Mouse (Mus musculus): ENCODE measurements at regions not wholly inside any gene's neighbourhood (a gene's known extent, or its start where the extent isn't known, plus 50 kb on each side); places are given as distances from the start of the nearest gene placed in this dataset.

DNA sequence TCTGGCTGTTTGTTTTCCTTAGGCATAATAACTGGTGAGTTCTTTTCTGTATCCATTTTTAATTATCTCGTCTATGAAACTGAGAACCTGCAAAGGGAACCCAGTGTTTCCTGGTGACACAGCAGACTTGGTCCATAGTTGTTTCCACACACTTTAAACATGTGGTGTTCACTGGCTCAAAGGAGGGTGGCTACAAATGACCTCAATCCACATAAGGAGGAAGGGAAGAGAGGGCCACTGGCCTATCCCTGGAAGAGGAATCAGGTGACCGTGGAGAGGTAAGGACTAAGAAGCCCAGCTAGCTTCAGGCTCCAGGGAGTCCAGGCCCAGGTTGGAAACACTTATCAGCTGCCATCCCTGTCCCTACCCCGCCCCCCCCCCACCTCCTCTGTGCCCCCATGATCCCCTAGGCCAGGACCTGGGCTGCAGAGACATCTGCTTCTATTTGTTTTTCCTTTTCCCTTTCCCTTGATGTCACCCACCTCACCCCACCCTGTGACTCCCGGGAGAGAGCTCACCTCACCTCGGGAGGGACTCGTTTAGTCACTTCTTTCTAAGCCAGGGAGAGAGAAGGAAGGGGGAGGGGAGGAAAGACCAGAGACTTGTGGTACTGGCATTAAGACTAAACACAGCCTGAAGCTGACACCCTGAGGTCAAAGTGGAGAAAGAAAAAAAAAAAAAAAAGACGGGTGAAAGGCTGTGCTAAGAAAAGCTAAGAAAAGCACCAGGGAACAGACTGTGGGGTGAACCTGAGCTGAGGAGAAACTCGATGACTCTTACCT lies 62.2 kb upstream of the Kdm7a start:
- Histone ChIP-seq H3K36me3 (ENCODE audit: control insufficient read depth, insufficient read depth, low read length) (no peaks in the 10 kb centered on the region), H3K27ac (ENCODE audit: insufficient read depth, low read length) (no peak overlapping the region), H3K4me1 (ENCODE audit: control insufficient read depth, insufficient read depth, insufficient read length) (peaks cover 4% of the 10 kb centered on the region; the same call in 1 of the 2 replicates), H3K27me3 (ENCODE audit: control insufficient read depth, insufficient read depth, low read length) (no peaks in the 10 kb centered on the region), H3K4me3 (ENCODE audit: extremely low read depth, insufficient read depth, insufficient read length) (no peak overlapping the region)
- TF ChIP-seq CTCF (IDR thresholded peaks at IDR 0.05; ENCODE audit: extremely low read depth, insufficient read depth, insufficient read length, insufficient replicate concordance) (no peak), POLR2A (IDR thresholded peaks at IDR 0.05; ENCODE audit: low read depth, low read length) (no peak)
- no peak for DNase-seq (ENCODE audit: low read depth in 1 of 2, low spot score in 2 of 2)
- WGBS = 46% methylated on average over 8 of the region's 8 CpGs

DNA sequence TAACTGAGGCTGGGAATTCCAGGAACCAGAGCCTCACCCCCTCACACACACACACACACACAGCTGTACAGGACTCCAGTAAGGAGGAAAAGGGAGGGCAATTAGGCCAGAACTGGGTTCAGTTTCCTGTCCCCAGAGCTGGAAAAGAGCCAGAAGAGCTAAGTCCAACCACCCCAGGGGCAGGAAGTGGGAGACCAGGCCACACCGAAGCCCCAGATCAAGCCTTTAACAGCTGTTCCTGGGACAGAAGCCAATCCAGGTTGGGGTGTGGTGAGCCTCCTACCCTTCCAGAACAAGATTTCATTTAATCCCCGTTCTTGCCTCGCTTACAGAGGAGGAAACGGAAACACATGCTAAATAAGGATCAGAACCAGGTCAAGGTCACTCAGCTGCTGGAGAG lies 58.1 kb upstream of the Kdm7a start:
- Histone ChIP-seq H3K36me3 (ENCODE audit: control insufficient read depth, insufficient read depth, low read length) (no peaks in the 10 kb centered on the region), H3K27me3 (ENCODE audit: control insufficient read depth, insufficient read depth, low read length) (no peaks in the 10 kb centered on the region), H3K27ac (ENCODE audit: insufficient read depth, low read length) (no peak overlapping the region), H3K4me1 (ENCODE audit: control insufficient read depth, insufficient read depth, insufficient read length) (peaks cover 5% of the 10 kb centered on the region; the same call in 1 of the 2 replicates), H3K4me3 (ENCODE audit: extremely low read depth, insufficient read depth, insufficient read length) (no peak overlapping the region)
- no peak for DNase-seq (ENCODE audit: low read depth in 1 of 2, low spot score in 2 of 2)
- TF ChIP-seq POLR2A (IDR thresholded peaks at IDR 0.05; ENCODE audit: low read depth, low read length) (no peak), CTCF (IDR thresholded peaks at IDR 0.05; ENCODE audit: extremely low read depth, insufficient read depth, insufficient read length, insufficient replicate concordance) (no peak)
- 56% methylated on average over 4 of the region's 4 CpGs for WGBS

DNA sequence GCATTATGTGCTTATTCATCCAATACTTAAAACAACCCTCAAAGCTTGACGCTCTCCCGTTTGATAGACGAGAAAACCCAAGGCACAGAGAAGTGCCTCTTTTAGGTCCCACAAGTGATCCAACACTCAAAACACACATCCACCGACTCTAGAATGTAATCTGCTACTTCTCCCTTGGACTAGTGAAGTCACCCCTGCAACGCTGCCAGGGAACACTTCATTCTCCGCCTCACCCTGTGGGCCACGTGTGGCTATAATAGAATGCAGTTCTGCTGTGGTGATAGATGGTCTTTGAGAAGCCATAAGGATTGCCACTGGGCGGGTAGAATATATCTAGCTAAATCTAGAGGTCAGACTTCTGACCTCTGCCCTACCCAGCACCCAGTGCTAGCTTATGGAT lies 57.0 kb upstream of the Kdm7a start:
- WGBS = 88% methylated on average over 8 of the region's 8 CpGs
- no peak for DNase-seq (ENCODE audit: low read depth in 1 of 2, low spot score in 2 of 2)
- H3K27ac ChIP-seq (ENCODE audit: insufficient read depth, low read length) = no peak overlapping the region

DNA sequence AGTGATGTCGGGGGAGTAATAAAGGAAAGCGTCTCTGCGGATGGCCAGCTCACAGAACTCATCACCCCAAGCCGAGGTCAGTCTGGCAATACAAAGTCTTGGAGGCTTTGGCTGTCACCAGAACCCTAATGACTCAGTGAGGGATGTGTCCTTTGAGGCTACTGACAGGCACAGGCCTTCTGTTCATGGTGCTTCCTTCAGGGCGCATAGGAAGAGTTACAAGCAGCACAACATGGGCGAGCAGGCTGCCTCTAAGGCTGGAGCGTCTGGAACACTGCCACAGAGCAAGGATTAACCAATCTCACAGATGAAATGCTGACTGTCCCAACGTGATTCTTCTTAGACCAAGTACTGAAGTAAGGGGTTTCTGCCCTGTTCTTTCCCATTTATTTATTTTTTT lies 55.4 kb upstream of the Kdm7a start:
- whole genome bisulfite sequencing = 88% methylated on average over 8 of the region's 8 CpGs
- H3K4me3 ChIP-seq (ENCODE audit: extremely low read depth, insufficient read depth, insufficient read length) = no peak overlapping the region
- H3K4me1 ChIP-seq (ENCODE audit: control insufficient read depth, insufficient read depth, insufficient read length) = peaks cover 29% of the 10 kb centered on the region
- H3K27me3 ChIP-seq (ENCODE audit: control insufficient read depth, insufficient read depth, low read length) = no peaks in the 10 kb centered on the region
- no peak for TF ChIP-seq CTCF (IDR thresholded peaks at IDR 0.05; ENCODE audit: extremely low read depth, insufficient read depth, insufficient read length, insufficient replicate concordance)
- TF ChIP-seq POLR2A (IDR thresholded peaks at IDR 0.05; ENCODE audit: low read depth, low read length) = no peak
- DNase-seq (ENCODE audit: low read depth in 1 of 2, low spot score in 2 of 2) = no peak
- H3K36me3 ChIP-seq (ENCODE audit: control insufficient read depth, insufficient read depth, low read length) = no peaks in the 10 kb centered on the region
- H3K27ac ChIP-seq (ENCODE audit: insufficient read depth, low read length) = no peak overlapping the region

More for the DNA sequence above, 57.0 kb upstream of the Kdm7a start:
- Histone ChIP-seq H3K36me3 (ENCODE audit: control insufficient read depth, insufficient read depth, low read length) (no peaks in the 10 kb centered on the region), H3K27me3 (ENCODE audit: control insufficient read depth, insufficient read depth, low read length) (no peaks in the 10 kb centered on the region), H3K4me1 (ENCODE audit: control insufficient read depth, insufficient read depth, insufficient read length) (peaks cover 13% of the 10 kb centered on the region; the same call in 1 of the 2 replicates), H3K4me3 (ENCODE audit: extremely low read depth, insufficient read depth, insufficient read length) (no peak overlapping the region)
- TF ChIP-seq CTCF (IDR thresholded peaks at IDR 0.05; ENCODE audit: extremely low read depth, insufficient read depth, insufficient read length, insufficient replicate concordance) (no peak), POLR2A (IDR thresholded peaks at IDR 0.05; ENCODE audit: low read depth, low read length) (no peak)

DNA sequence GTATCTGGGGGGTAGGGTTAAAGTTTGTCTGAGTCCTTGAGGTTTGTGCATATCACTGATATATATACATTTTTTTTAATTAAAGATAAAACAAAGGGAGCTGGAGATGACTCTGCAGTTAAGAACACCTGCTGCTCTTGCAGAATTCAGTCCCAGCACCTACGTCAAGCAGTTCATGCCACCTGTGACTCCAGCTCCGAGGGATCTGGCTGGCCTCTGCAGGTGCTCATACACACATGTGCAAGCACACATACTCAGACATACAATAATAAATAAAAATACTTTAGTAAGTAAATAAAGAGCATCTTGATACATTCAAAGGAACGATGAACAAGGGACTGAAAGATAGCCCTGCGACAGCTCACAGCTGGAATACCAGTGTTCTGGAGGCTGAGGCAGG lies 53.9 kb upstream of the Kdm7a start:
- TF ChIP-seq CTCF (IDR thresholded peaks at IDR 0.05; ENCODE audit: extremely low read depth, insufficient read depth, insufficient read length, insufficient replicate concordance) (no peak), POLR2A (IDR thresholded peaks at IDR 0.05; ENCODE audit: low read depth, low read length) (no peak)

DNA sequence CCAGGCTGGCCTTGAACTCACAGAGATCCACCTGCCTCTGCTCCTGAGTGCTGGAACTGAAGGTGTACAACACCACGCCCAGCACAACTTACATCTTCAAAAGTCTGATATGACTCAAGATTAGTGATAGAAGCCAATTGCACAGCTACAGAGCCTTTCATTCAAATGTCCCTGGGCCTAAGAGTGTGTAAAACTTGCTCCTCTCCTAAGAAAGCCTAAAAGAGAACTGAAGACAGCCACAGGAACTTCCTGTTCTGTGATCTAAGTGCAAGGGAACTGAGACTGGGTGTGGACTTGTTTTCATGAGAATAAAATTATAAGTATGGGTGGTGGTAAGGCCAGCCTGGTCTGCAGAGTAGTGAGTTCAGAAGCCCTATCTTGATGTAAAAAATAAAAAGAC lies 52.5 kb upstream of the Kdm7a start:
- no peaks in the 10 kb centered on the region for H3K36me3 ChIP-seq (ENCODE audit: control insufficient read depth, insufficient read depth, low read length)
- peaks cover 28% of the 10 kb centered on the region for H3K4me1 ChIP-seq (ENCODE audit: control insufficient read depth, insufficient read depth, insufficient read length)
- TF ChIP-seq POLR2A (IDR thresholded peaks at IDR 0.05; ENCODE audit: low read depth, low read length) = peak; percentile 35; the same call in 1 of the 2 replicates
- no peak for TF ChIP-seq CTCF (IDR thresholded peaks at IDR 0.05; ENCODE audit: extremely low read depth, insufficient read depth, insufficient read length, insufficient replicate concordance)
- WGBS = 47% methylated on average over 1 of the region's 1 CpGs
- H3K4me3 ChIP-seq (ENCODE audit: extremely low read depth, insufficient read depth, insufficient read length) = no peak overlapping the region
- peak overlapping the region; percentile 92 for H3K27ac ChIP-seq (ENCODE audit: insufficient read depth, low read length)
- peak; percentile 41 to 51 for DNase-seq (ENCODE audit: low read depth in 1 of 2, low spot score in 2 of 2)
- H3K27me3 ChIP-seq (ENCODE audit: control insufficient read depth, insufficient read depth, low read length) = no peaks in the 10 kb centered on the region

More for the DNA sequence above, 53.9 kb upstream of the Kdm7a start:
- DNase-seq (ENCODE audit: low read depth in 1 of 2, low spot score in 2 of 2) = no peak
- Histone ChIP-seq H3K36me3 (ENCODE audit: control insufficient read depth, insufficient read depth, low read length) (no peaks in the 10 kb centered on the region), H3K27ac (ENCODE audit: insufficient read depth, low read length) (no peak overlapping the region), H3K27me3 (ENCODE audit: control insufficient read depth, insufficient read depth, low read length) (no peaks in the 10 kb centered on the region), H3K4me3 (ENCODE audit: extremely low read depth, insufficient read depth, insufficient read length) (no peak overlapping the region), H3K4me1 (ENCODE audit: control insufficient read depth, insufficient read depth, insufficient read length) (peaks cover 32% of the 10 kb centered on the region)
- WGBS = 90% methylated on average over 4 of the region's 4 CpGs

DNA sequence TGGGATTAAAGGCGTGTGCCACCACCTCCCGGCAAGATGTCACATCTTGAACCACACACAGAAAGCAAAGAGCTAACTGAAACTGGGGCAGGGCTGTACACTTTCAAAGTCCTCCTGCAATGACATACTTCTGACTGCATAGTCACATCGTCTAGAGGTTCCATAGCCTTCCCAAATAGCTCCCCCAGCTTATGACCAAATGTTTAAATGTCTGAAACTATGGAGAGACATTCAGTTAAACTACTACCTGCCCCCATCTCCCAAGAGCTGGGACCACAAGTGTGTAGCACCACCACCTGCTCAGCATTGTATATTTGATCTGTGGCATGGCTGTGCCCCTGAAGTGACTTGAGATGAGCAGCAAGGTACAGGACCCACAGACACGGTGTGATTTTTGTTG lies 52.1 kb upstream of the Kdm7a start:
- no peak for DNase-seq (ENCODE audit: low read depth in 1 of 2, low spot score in 2 of 2)
- peak overlapping the region; percentile 92 for H3K27ac ChIP-seq (ENCODE audit: insufficient read depth, low read length)
- no peaks in the 10 kb centered on the region for H3K27me3 ChIP-seq (ENCODE audit: control insufficient read depth, insufficient read depth, low read length)
- WGBS = 44% methylated on average over 4 of the region's 4 CpGs
- H3K36me3 ChIP-seq (ENCODE audit: control insufficient read depth, insufficient read depth, low read length) = no peaks in the 10 kb centered on the region
- H3K4me1 ChIP-seq (ENCODE audit: control insufficient read depth, insufficient read depth, insufficient read length) = peaks cover 28% of the 10 kb centered on the region
- H3K4me3 ChIP-seq (ENCODE audit: extremely low read depth, insufficient read depth, insufficient read length) = no peak overlapping the region
- TF ChIP-seq CTCF (IDR thresholded peaks at IDR 0.05; ENCODE audit: extremely low read depth, insufficient read depth, insufficient read length, insufficient replicate concordance) = no peak
- no peak for TF ChIP-seq POLR2A (IDR thresholded peaks at IDR 0.05; ENCODE audit: low read depth, low read length)
